ENCODE assay signal across 7 mouse cellular contexts in the genomic region with DNA sequence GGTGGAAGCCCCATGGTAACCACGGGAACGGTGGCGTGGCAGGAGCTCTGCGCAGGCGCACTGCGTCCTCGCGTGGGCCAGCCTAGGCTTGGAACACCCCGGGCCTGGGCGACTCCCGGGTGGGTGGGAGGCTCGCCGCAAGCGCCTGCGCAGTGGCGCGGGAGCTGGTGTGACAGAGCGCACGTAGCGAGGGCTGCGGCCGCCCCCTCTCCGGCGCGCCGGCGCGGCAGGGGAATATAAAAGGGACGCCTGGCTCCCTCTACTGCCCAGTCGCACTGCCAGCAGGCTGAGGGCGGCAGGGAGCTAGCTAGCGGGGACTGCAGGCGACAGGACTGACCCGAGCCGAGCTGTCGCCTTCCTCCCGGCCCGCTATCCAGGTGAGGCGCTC. TPM values are rescaled to one million over a fixed set of nuclear protein-coding genes. Genes with fewer than 3 reads are reported as not detected.
A peak's percentile ranks its signal among the peaks of the same experiment; 100 is the strongest.
DNase-seq lines count a peak whose midpoint lies in the region; ATAC-seq lines count a peak whose summit lies in the region.

A gene (plus strand): TSS at position 197 of the 388 bp plus-strand sequence.

- DNase-seq in adrenal gland, postnatal 14 days: peak; percentile 100
- peak; percentile 99 for DNase-seq in embryonic facial prominence, embryonic 11.5 days (ENCODE audit: low spot score)
- peak; percentile 100 for DNase-seq in heart, adult 11 months
- DNase-seq in kidney, adult 18-20 months: peak; percentile 98
- peak; percentile 99 for DNase-seq in limb, embryonic 11.5 days (ENCODE audit: low spot score)
- peak; percentile 100 for DNase-seq in midbrain, embryonic 14.5 days
- peak; percentile 94 to 98 for DNase-seq in spleen, adult 18-20 months

- peak within 1 kb of the TSS; percentile 86 for H3K27ac ChIP-seq in embryonic facial prominence, embryonic 11.5 days (replicated peaks; ENCODE audit: low read depth, low read length)
- peak within 1 kb of the TSS; percentile 89 for H3K27ac ChIP-seq in limb, embryonic 11.5 days (replicated peaks; ENCODE audit: low read depth, low read length)
- peak within 1 kb of the TSS; percentile 89 for H3K27ac ChIP-seq in midbrain, embryonic 14.5 days (replicated peaks; ENCODE audit: low read depth, low read length)

- no peaks in the 10 kb centered on the region for H3K36me3 ChIP-seq in embryonic facial prominence, embryonic 11.5 days (replicated peaks; ENCODE audit: control insufficient read depth, insufficient read depth, low read depth, low read length)
- no peaks in the 10 kb centered on the region for H3K36me3 ChIP-seq in limb, embryonic 11.5 days (ENCODE audit: control insufficient read depth, insufficient read depth, low read length)
- no peaks in the 10 kb centered on the region for H3K36me3 ChIP-seq in midbrain, embryonic 14.5 days (ENCODE audit: control insufficient read depth, insufficient read depth, low read length)

- peak within 1 kb of the TSS; percentile 88 for H3K9ac ChIP-seq in embryonic facial prominence, embryonic 11.5 days (replicated peaks; ENCODE audit: low read length)
- peak within 1 kb of the TSS; percentile 82 for H3K9ac ChIP-seq in limb, embryonic 11.5 days (ENCODE audit: low read length)
- H3K9ac ChIP-seq in midbrain, embryonic 14.5 days (replicated peaks; ENCODE audit: low read length): peak within 1 kb of the TSS; percentile 77

- under 1% methylated on average over 36 of the region's 39 CpGs for WGBS in embryonic facial prominence, embryonic 11.5 days
- WGBS in limb, embryonic 11.5 days: 0% methylated on average over 31 of the region's 39 CpGs
- WGBS in midbrain, embryonic 14.5 days: under 1% methylated on average over 38 of the region's 39 CpGs

- H3K27me3 ChIP-seq in embryonic facial prominence, embryonic 11.5 days (ENCODE audit: control insufficient read depth, insufficient read depth, low read length): no peaks in the 10 kb centered on the region
- H3K27me3 ChIP-seq in limb, embryonic 11.5 days (ENCODE audit: control insufficient read depth, insufficient read depth, low read length): no peaks in the 10 kb centered on the region
- H3K27me3 ChIP-seq in midbrain, embryonic 14.5 days (ENCODE audit: control insufficient read depth, insufficient read depth, low read length): no peaks in the 10 kb centered on the region

- no peaks in the 10 kb centered on the region for H3K9me3 ChIP-seq in embryonic facial prominence, embryonic 11.5 days (replicated peaks; ENCODE audit: control insufficient read depth, low read length)
- no peaks in the 10 kb centered on the region for H3K9me3 ChIP-seq in limb, embryonic 11.5 days (ENCODE audit: control insufficient read depth, low read length)
- no peaks in the 10 kb centered on the region for H3K9me3 ChIP-seq in midbrain, embryonic 14.5 days (ENCODE audit: control insufficient read depth, low read length)

- peak within 1 kb of the TSS; percentile 80 for H3K4me3 ChIP-seq in embryonic facial prominence, embryonic 11.5 days (ENCODE audit: low read depth, low read length)
- peak within 1 kb of the TSS; percentile 86 for H3K4me3 ChIP-seq in limb, embryonic 11.5 days (ENCODE audit: low read depth, low read length)
- H3K4me3 ChIP-seq in midbrain, embryonic 14.5 days (replicated peaks; ENCODE audit: low read depth, low read length): peak within 1 kb of the TSS; percentile 72

- peak within 1 kb of the TSS; percentile 54 for H3K4me2 ChIP-seq in embryonic facial prominence, embryonic 11.5 days (ENCODE audit: low read depth, low read length)
- peak within 1 kb of the TSS; percentile 72 for H3K4me2 ChIP-seq in limb, embryonic 11.5 days (ENCODE audit: low read depth, severe bottlenecking)
- peak within 1 kb of the TSS; percentile 67 for H3K4me2 ChIP-seq in midbrain, embryonic 14.5 days (ENCODE audit: low read length)

- H3K4me1 ChIP-seq in embryonic facial prominence, embryonic 11.5 days (ENCODE audit: control insufficient read depth, insufficient read depth, low read length): no peaks in the 10 kb centered on the region
- H3K4me1 ChIP-seq in limb, embryonic 11.5 days (ENCODE audit: control insufficient read depth, insufficient read depth, low read length): 0 out of 2 replicates have a peak, but pooled peaks cover 2% of the 10 kb centered on the region
- H3K4me1 ChIP-seq in midbrain, embryonic 14.5 days (ENCODE audit: control insufficient read depth, insufficient read depth, low read length): peaks cover 22% of the 10 kb centered on the region

- ATAC-seq in embryonic facial prominence, embryonic 11.5 days (replicated peaks; ENCODE audit: insufficient number of reproducible peaks, low FRiP score, low TSS enrichment, low read depth): peak; percentile 99
- peak; percentile 99 for ATAC-seq in limb, embryonic 11.5 days (ENCODE audit: insufficient number of reproducible peaks, low FRiP score, low TSS enrichment, low read depth)
- peak; percentile 100 for ATAC-seq in midbrain, embryonic 14.5 days (ENCODE audit: low FRiP score, low TSS enrichment)

RNA-seq across cellular contexts. Expression of the gene that starts here (rescaled TPM):
- 25.8 and 37.1 TPM in 2 replicates for total RNA-seq in adrenal gland, postnatal 14 days (2021)
- 63.3 and 64.2 TPM in 2 replicates for polyA plus RNA-seq in embryonic facial prominence, embryonic 11.5 days (2014; fragmentation: Nextera tagmentation; extraction: Ambion mirVana)
- polyA plus RNA-seq in limb, embryonic 11.5 days (2014; fragmentation: Nextera tagmentation; extraction: Ambion mirVana): 60.9 and 68.7 TPM in 2 replicates
- 15.7 and 22.4 TPM in 2 replicates for polyA plus RNA-seq in midbrain, embryonic 14.5 days (2014; fragmentation: Nextera tagmentation; extraction: Ambion mirVana)

Comparison
In these comparisons a context has a peak if more than half of its experiments do, and no peak if none do; other contexts are left out.
1. Peak in every context shown above with its lines: DNase-seq, ATAC-seq, H3K4me3 ChIP-seq and H3K27ac ChIP-seq.